Mouse (Mus musculus): ENCODE results near the gene Gm42517. TPM values are rescaled to one million over a fixed set of nuclear protein-coding genes. Genes with fewer than 3 reads are reported as not detected.
A peak's percentile ranks its signal among the peaks of the same experiment; 100 is the strongest.

Gene Gm42517
- total RNA-seq, 1 experiment from 2014 or later, result not detected

GRCm38 (mm10) chr5:108360211-108360610 lies 7.5 kb downstream of the Gm42517 start:
- ATAC-seq (replicated peaks in 1 of 2; ENCODE audit: insufficient read depth in 1 of 2, low FRiP score in 2 of 2, low TSS enrichment in 1 of 2, low read depth in 1 of 2, poor library complexity in 2 of 2, severe bottlenecking in 2 of 2), result peak; percentile 35 to 49; a peak in 1 of 4 replicates

GRCm38 (mm10) chr5:108359491-108359890 lies 8.2 kb downstream of the Gm42517 start:
- no peak for ATAC-seq (replicated peaks in 1 of 2; ENCODE audit: insufficient read depth in 1 of 2, low FRiP score in 2 of 2, low TSS enrichment in 1 of 2, low read depth in 1 of 2, poor library complexity in 2 of 2, severe bottlenecking in 2 of 2)

GRCm38 (mm10) chr5:108357862-108358261 lies 9.9 kb downstream of the Gm42517 start:
- ATAC-seq (replicated peaks in 1 of 2; ENCODE audit: insufficient read depth in 1 of 2, low FRiP score in 2 of 2, low TSS enrichment in 1 of 2, low read depth in 1 of 2, poor library complexity in 2 of 2, severe bottlenecking in 2 of 2), result no peak

- no peak for ATAC-seq (replicated peaks in 1 of 2; ENCODE audit: insufficient read depth in 1 of 2, low FRiP score in 2 of 2, low TSS enrichment in 1 of 2, low read depth in 1 of 2, poor library complexity in 2 of 2, severe bottlenecking in 2 of 2)
These were observed 13.7 kb downstream of the Gm42517 start for GRCm38 (mm10) chr5:108354056-108354455.

- ATAC-seq (replicated peaks in 1 of 2; ENCODE audit: insufficient read depth in 1 of 2, low FRiP score in 2 of 2, low TSS enrichment in 1 of 2, low read depth in 1 of 2, poor library complexity in 2 of 2, severe bottlenecking in 2 of 2), result no peak
These were observed 18.1 kb downstream of the Gm42517 start for GRCm38 (mm10) chr5:108349511-108350148.

GRCm38 (mm10) chr5:108347843-108348242 lies 19.9 kb downstream of the Gm42517 start:
- ATAC-seq (replicated peaks in 1 of 2; ENCODE audit: insufficient read depth in 1 of 2, low FRiP score in 2 of 2, low TSS enrichment in 1 of 2, low read depth in 1 of 2, poor library complexity in 2 of 2, severe bottlenecking in 2 of 2), result no peak

- ATAC-seq (replicated peaks in 1 of 2; ENCODE audit: insufficient read depth in 1 of 2, low FRiP score in 2 of 2, low TSS enrichment in 1 of 2, low read depth in 1 of 2, poor library complexity in 2 of 2, severe bottlenecking in 2 of 2), result no peak; a peak in 1 of 4 replicates
These were observed 22.2 kb downstream of the Gm42517 start for GRCm38 (mm10) chr5:108345313-108346071.

- no peak for ATAC-seq (replicated peaks in 1 of 2; ENCODE audit: insufficient read depth in 1 of 2, low FRiP score in 2 of 2, low TSS enrichment in 1 of 2, low read depth in 1 of 2, poor library complexity in 2 of 2, severe bottlenecking in 2 of 2)
These were observed 24.0 kb downstream of the Gm42517 start for GRCm38 (mm10) chr5:108343680-108344170.

GRCm38 (mm10) chr5:108338049-108338448 lies 29.7 kb downstream of the Gm42517 start:
- no peak for ATAC-seq (replicated peaks in 1 of 2; ENCODE audit: insufficient read depth in 1 of 2, low FRiP score in 2 of 2, low TSS enrichment in 1 of 2, low read depth in 1 of 2, poor library complexity in 2 of 2, severe bottlenecking in 2 of 2)

- ATAC-seq (replicated peaks in 1 of 2; ENCODE audit: insufficient read depth in 1 of 2, low FRiP score in 2 of 2, low TSS enrichment in 1 of 2, low read depth in 1 of 2, poor library complexity in 2 of 2, severe bottlenecking in 2 of 2), result no peak
These were observed 30.3 kb downstream of the Gm42517 start for GRCm38 (mm10) chr5:108337385-108337784.

- no peak for ATAC-seq (replicated peaks in 1 of 2; ENCODE audit: insufficient read depth in 1 of 2, low FRiP score in 2 of 2, low TSS enrichment in 1 of 2, low read depth in 1 of 2, poor library complexity in 2 of 2, severe bottlenecking in 2 of 2)
These were observed 36.7 kb downstream of the Gm42517 start for GRCm38 (mm10) chr5:108331051-108331450.

Other genes with a start within 250 kb of the Gm42517 start
- 101 and 106 TPM in 2 replicates for gene Tmed5, start 235.3 kb downstream of the Gm42517 start, total RNA-seq (2017)
- 21.1 and 25.6 TPM in 2 replicates for gene Ccdc18, start 235.0 kb downstream of the Gm42517 start, total RNA-seq (2017)
- gene Dr1, start 99.0 kb downstream of the Gm42517 start, total RNA-seq (2017), result 48.9 and 54.9 TPM in 2 replicates
- 6.5 and 7.9 TPM in 2 replicates for gene Pigg, start 55.3 kb downstream of the Gm42517 start, total RNA-seq (2017)
- 0.30 TPM in 1 of 2 replicates, not detected in the other for gene Pde6b, start 20.5 kb upstream of the Gm42517 start, total RNA-seq (2017)
- 109 and 213 TPM in 2 replicates for gene Atp5k, start 66.5 kb upstream of the Gm42517 start, total RNA-seq (2017)
- gene Mfsd7a, start 81.0 kb upstream of the Gm42517 start, total RNA-seq (2017), result 0.30 and 0.81 TPM in 2 replicates
- gene Pcgf3, start 93.3 kb upstream of the Gm42517 start, total RNA-seq (2017), result 12.3 and 19.4 TPM in 2 replicates
- gene Cplx1, start 182.1 kb upstream of the Gm42517 start, total RNA-seq (2017), result not detected in 2 replicates

All from hematopoietic stem cell, adult 5-6 weeks (primary cell).